Mouse (Mus musculus) layer of hippocampus, adult 9-10 months (tissue): ENCODE measurements around the gene Cdh3.
"Not testable (repeated sequence)": the region's sequence is repeated elsewhere in the genome, so short reads cannot be mapped to it uniquely, and the experiment has no call there.

ENCODE experiments used
- DNase-seq: peaks from one replicate; pipeline ENCODE4 v3.0.0; 2022; ENCODE audit warnings: low spot score

Gene Cdh3

GRCm38 (mm10) chr8:106571551-106572172 is 61.0 kb downstream of the Cdh3 start:
- DNase-seq, result no peak

GRCm38 (mm10) chr8:106572175-106572574 is 61.5 kb downstream of the Cdh3 start:
- not testable (repeated sequence) for DNase-seq

GRCm38 (mm10) chr8:106573168-106573567 is 62.5 kb downstream of the Cdh3 start, which contains the start of gene Gm10073:
Gene Gm10073 (minus strand): TSS chr8:106573461.
- DNase-seq, result not testable (repeated sequence)

- DNase-seq, result no peak
Observed at GRCm38 (mm10) chr8:106574283-106574682, 63.6 kb downstream of the Cdh3 start.

- DNase-seq, result no peak
Observed at GRCm38 (mm10) chr8:106576849-106577555, 66.3 kb downstream of the Cdh3 start.

- DNase-seq, result no peak
Observed at GRCm38 (mm10) chr8:106579510-106579909, 68.8 kb downstream of the Cdh3 start.

- DNase-seq, result no peak
Observed at GRCm38 (mm10) chr8:106581344-106582088, 70.8 kb downstream of the Cdh3 start.

- no peak for DNase-seq
Observed at GRCm38 (mm10) chr8:106584942-106585670, 74.4 kb downstream of the Cdh3 start.

- no peak for DNase-seq
Observed at GRCm38 (mm10) chr8:106585671-106586037, 75.0 kb downstream of the Cdh3 start.

GRCm38 (mm10) chr8:106586896-106587295 is 76.2 kb downstream of the Cdh3 start:
- DNase-seq, result no peak

GRCm38 (mm10) chr8:106588443-106589431 is 78.0 kb downstream of the Cdh3 start:
- DNase-seq, result no peak

- no peak for DNase-seq
Observed at GRCm38 (mm10) chr8:106592458-106592857, 81.8 kb downstream of the Cdh3 start.

- DNase-seq, result not testable (repeated sequence)
Observed at GRCm38 (mm10) chr8:106595623-106596022, 84.9 kb downstream of the Cdh3 start.

GRCm38 (mm10) chr8:106597067-106597466 is 86.4 kb downstream of the Cdh3 start:
- no peak for DNase-seq

GRCm38 (mm10) chr8:106599265-106599979 is 88.7 kb downstream of the Cdh3 start:
- no peak for DNase-seq

GRCm38 (mm10) chr8:106603131-106603819 is 92.6 kb downstream of the Cdh3 start, which contains the start of gene Cdh1:
Gene Cdh1 (plus strand): TSS chr8:106603351.
- DNase-seq, result no peak

- no peak for DNase-seq
Observed at GRCm38 (mm10) chr8:106603933-106604332, 93.2 kb downstream of the Cdh3 start.

- no peak for DNase-seq
Observed at GRCm38 (mm10) chr8:106605657-106606056, 95.0 kb downstream of the Cdh3 start.

- no peak for DNase-seq
Observed at GRCm38 (mm10) chr8:106606121-106606520, 95.4 kb downstream of the Cdh3 start.
